Mouse (Mus musculus) hindbrain, embryonic 16.5 days (tissue): ENCODE results near the gene Ica1. TPM values are rescaled to one million over a fixed set of nuclear protein-coding genes. Genes with fewer than 3 reads are reported as not detected.

Experiments used
- ATAC-seq: fragments of 200-750 bp; cut with Nextera tagmentation; 2 replicates; pipeline ENCODE4 v1.8.0; 2017; ENCODE audit warnings: moderate TSS enrichment, moderate library complexity
- H3K27ac ChIP-seq: fragments of 300-500 bp; sonication (generic); 2 replicates; pipeline ENCODE4 v1.5.1; 2014; ENCODE audit warnings: low read depth, mild to moderate bottlenecking, control low read depth, low read length, moderate library complexity
- H3K27me3 ChIP-seq: fragments of 300-500 bp; sonication (generic); replicated peaks from 2 replicates; pipeline ENCODE4 v1.6.1; 2014; ENCODE audit warnings: low read length; ENCODE audit not compliant: control insufficient read depth, insufficient read depth
- H3K36me3 ChIP-seq: fragments of 300-500 bp; sonication (generic); 2 replicates; pipeline ENCODE4 v1.6.1; 2014; ENCODE audit warnings: mild to moderate bottlenecking, low read length, moderate library complexity, mixed read lengths; ENCODE audit not compliant: control insufficient read depth, insufficient read depth
- H3K4me1 ChIP-seq: fragments of 300-500 bp; sonication (generic); 2 replicates; pipeline ENCODE4 v1.6.1; 2014; ENCODE audit warnings: low read depth, low read length; ENCODE audit not compliant: control insufficient read depth, insufficient read depth
- H3K4me2 ChIP-seq: fragments of 300-500 bp; sonication (generic); 2 replicates; pipeline ENCODE4 v1.6.1; 2014; ENCODE audit warnings: mild to moderate bottlenecking, low read length, control low read depth, moderate library complexity
- H3K4me3 ChIP-seq: fragments of 300-500 bp; sonication (generic); 2 replicates; pipeline ENCODE4 v1.5.1; 2014; ENCODE audit warnings: mild to moderate bottlenecking, low read length, control low read depth, moderate library complexity
- H3K9ac ChIP-seq: fragments of 300-500 bp; sonication (generic); 2 replicates; pipeline ENCODE4 v1.6.1; 2014; ENCODE audit warnings: low read depth, mild to moderate bottlenecking, control low read depth, low read length, moderate library complexity
- H3K9me3 ChIP-seq: fragments of 300-500 bp; sonication (generic); 2 replicates; pipeline ENCODE4 v1.6.1; 2014; ENCODE audit warnings: mild to moderate bottlenecking, low read length, moderate library complexity; ENCODE audit not compliant: control insufficient read depth
- WGBS: fragments of 180-500 bp; shearing (Covaris S2); extraction: QIAGEN DNeasy Blood & Tissue Kit; methylation state at CpG from one replicate; pipeline ENCODE4 v1.1.7; 2014; 5-methylcytosine and 5-hydroxymethylcytosine counted together
- polyA plus RNA-seq: library from polyadenylated mRNA; unstranded; fragments of >200 nt; fragmentation: Nextera tagmentation; extraction: Ambion mirVana; gene quantifications from 2 replicates; pipeline ENCODE4 v1.2.1, GENCODE M21; 2015

Gene Ica1
- polyA plus RNA-seq, 1 experiment from 2014 or later = 81.0 TPM

- ATAC-seq = no peak
- Histone ChIP-seq H3K4me1 (peaks cover 4% of the 10 kb centered on the region; the same call in 1 of the 2 replicates), H3K27ac (no peak overlapping the region), H3K9ac (no peak overlapping the region), H3K4me2 (peak overlapping the region; percentile 5; the same call in 1 of the 2 replicates), H3K36me3 (no peaks in the 10 kb centered on the region), H3K9me3 (no peaks in the 10 kb centered on the region), H3K27me3 (no peaks in the 10 kb centered on the region), H3K4me3 (no peak overlapping the region)
- WGBS = 83% methylated on average over 10 of the region's 10 CpGs
Measured at GRCm38 (mm10) chr6:8770341-8770740, 7.9 kb downstream of the Ica1 start.

GRCm38 (mm10) chr6:8769803-8770202 is 8.5 kb downstream of the Ica1 start:
- no peaks in the 10 kb centered on the region for H3K36me3 ChIP-seq
- H3K27ac ChIP-seq = no peak overlapping the region
- peak overlapping the region; percentile 5 for H3K4me2 ChIP-seq
- no peaks in the 10 kb centered on the region for H3K9me3 ChIP-seq
- peaks cover 4% of the 10 kb centered on the region; the same call in 1 of the 2 replicates for H3K4me1 ChIP-seq
- no peak for ATAC-seq
- no peaks in the 10 kb centered on the region for H3K27me3 ChIP-seq
- no peak overlapping the region for H3K4me3 ChIP-seq
- H3K9ac ChIP-seq = no peak overlapping the region
- WGBS = 68% methylated on average over 6 of the region's 6 CpGs

GRCm38 (mm10) chr6:8766652-8767051 is 11.6 kb downstream of the Ica1 start:
- no peaks in the 10 kb centered on the region for H3K36me3 ChIP-seq
- H3K9ac ChIP-seq = no peak overlapping the region
- H3K27ac ChIP-seq = no peak overlapping the region
- no peak overlapping the region for H3K4me2 ChIP-seq
- ATAC-seq = no peak
- no peak overlapping the region for H3K4me3 ChIP-seq
- WGBS = 93% methylated on average over 5 of the region's 5 CpGs
- no peaks in the 10 kb centered on the region for H3K27me3 ChIP-seq
- peaks cover 4% of the 10 kb centered on the region; the same call in 1 of the 2 replicates for H3K4me1 ChIP-seq
- no peaks in the 10 kb centered on the region for H3K9me3 ChIP-seq

- H3K4me3 ChIP-seq = no peak overlapping the region
- H3K9me3 ChIP-seq = no peaks in the 10 kb centered on the region
- H3K36me3 ChIP-seq = no peaks in the 10 kb centered on the region
- no peak overlapping the region for H3K4me2 ChIP-seq
- H3K27me3 ChIP-seq = no peaks in the 10 kb centered on the region
- H3K27ac ChIP-seq = no peak overlapping the region
- H3K4me1 ChIP-seq = peaks cover 4% of the 10 kb centered on the region; the same call in 1 of the 2 replicates
- WGBS = 86% methylated on average over 3 of the region's 3 CpGs
- ATAC-seq = no peak
- no peak overlapping the region for H3K9ac ChIP-seq
Measured at GRCm38 (mm10) chr6:8765801-8766200, 12.5 kb downstream of the Ica1 start.

- no peaks in the 10 kb centered on the region for H3K27me3 ChIP-seq
- H3K4me2 ChIP-seq = no peak overlapping the region
- ATAC-seq = no peak
- no peaks in the 10 kb centered on the region for H3K9me3 ChIP-seq
- no peaks in the 10 kb centered on the region for H3K4me1 ChIP-seq
- no peaks in the 10 kb centered on the region for H3K36me3 ChIP-seq
- no peak overlapping the region for H3K4me3 ChIP-seq
- H3K9ac ChIP-seq = no peak overlapping the region
- H3K27ac ChIP-seq = no peak overlapping the region
- WGBS = 84% methylated on average over 1 of the region's 1 CpGs
Measured at GRCm38 (mm10) chr6:8765064-8765463, 13.2 kb downstream of the Ica1 start.

GRCm38 (mm10) chr6:8760708-8761294 is 17.5 kb downstream of the Ica1 start:
- WGBS = 80% methylated on average over 5 of the region's 5 CpGs
- H3K4me3 ChIP-seq = no peak overlapping the region
- no peaks in the 10 kb centered on the region for H3K9me3 ChIP-seq
- no peaks in the 10 kb centered on the region for H3K36me3 ChIP-seq
- ATAC-seq = no peak
- no peaks in the 10 kb centered on the region for H3K4me1 ChIP-seq
- H3K4me2 ChIP-seq = no peak overlapping the region
- no peak overlapping the region for H3K9ac ChIP-seq
- H3K27ac ChIP-seq = no peak overlapping the region
- H3K27me3 ChIP-seq = no peaks in the 10 kb centered on the region

- WGBS = 96% methylated on average over 1 of the region's 1 CpGs
- no peaks in the 10 kb centered on the region for H3K36me3 ChIP-seq
- ATAC-seq = no peak
- no peaks in the 10 kb centered on the region for H3K4me1 ChIP-seq
- no peaks in the 10 kb centered on the region for H3K27me3 ChIP-seq
- H3K9me3 ChIP-seq = no peaks in the 10 kb centered on the region
- no peak overlapping the region for H3K4me3 ChIP-seq
- H3K9ac ChIP-seq = no peak overlapping the region
- no peak overlapping the region for H3K4me2 ChIP-seq
- no peak overlapping the region for H3K27ac ChIP-seq
Measured at GRCm38 (mm10) chr6:8759901-8760300, 18.4 kb downstream of the Ica1 start.

GRCm38 (mm10) chr6:8755760-8756276 is 22.5 kb downstream of the Ica1 start:
- Histone ChIP-seq H3K27me3 (no peaks in the 10 kb centered on the region), H3K9ac (no peak overlapping the region), H3K9me3 (no peaks in the 10 kb centered on the region), H3K4me2 (no peak overlapping the region), H3K4me1 (no peaks in the 10 kb centered on the region), H3K4me3 (no peak overlapping the region), H3K36me3 (no peaks in the 10 kb centered on the region), H3K27ac (no peak overlapping the region)
- WGBS = 66% methylated on average over 8 of the region's 8 CpGs
- peak; percentile 73 for ATAC-seq

GRCm38 (mm10) chr6:8754486-8754885 is 23.8 kb downstream of the Ica1 start:
- Histone ChIP-seq H3K4me3 (no peak overlapping the region), H3K4me1 (no peaks in the 10 kb centered on the region), H3K36me3 (no peaks in the 10 kb centered on the region), H3K27me3 (no peaks in the 10 kb centered on the region), H3K9ac (no peak overlapping the region), H3K27ac (no peak overlapping the region), H3K9me3 (no peaks in the 10 kb centered on the region), H3K4me2 (no peak overlapping the region)
- no peak for ATAC-seq
- WGBS = 94% methylated on average over 5 of the region's 5 CpGs
